Mouse (Mus musculus): Measurements from ENCODE around the gene Pdcd11. TPM values are rescaled to one million over a fixed set of nuclear protein-coding genes. Genes with fewer than 3 reads are reported as not detected.
A peak's percentile ranks its signal among the peaks of the same experiment; 100 is the strongest.
"Not testable (repeated sequence)": the region's sequence is repeated elsewhere in the genome, so short reads cannot be mapped to it uniquely, and the experiment has no call there.

Pdcd11 gene
- polyA plus RNA-seq, 2 experiments = 11.1 to 20.8 TPM

DNA sequence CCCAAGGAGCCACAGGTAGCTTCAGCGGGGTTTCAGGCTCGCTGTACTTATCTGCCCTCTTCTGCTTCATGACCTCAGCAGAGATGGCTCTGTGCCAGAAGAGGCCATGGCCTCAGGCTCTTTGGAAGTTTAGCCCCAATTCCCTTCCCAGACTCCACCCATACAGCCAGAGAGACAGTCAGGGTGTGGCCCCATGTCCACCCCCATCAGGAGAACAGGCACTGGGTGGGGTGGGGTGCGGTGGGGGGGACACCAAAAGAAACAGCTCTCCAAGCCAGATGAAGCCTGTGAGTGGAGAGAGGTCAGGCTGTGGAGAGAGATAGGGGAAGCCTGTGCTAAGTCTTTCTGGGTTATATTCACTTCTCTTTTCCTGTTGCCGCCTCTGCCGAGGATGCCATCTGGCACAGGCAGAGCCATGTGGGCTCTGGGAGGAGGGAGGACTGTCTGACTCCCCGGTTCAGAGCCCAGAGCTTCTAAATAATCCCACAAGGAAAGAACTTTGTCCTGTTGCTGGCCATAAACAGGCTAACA is 46.5 kb downstream of the Pdcd11 start:
- peaks cover 21% of the 10 kb centered on the region for H3K4me1 ChIP-seq (ENCODE audit: control insufficient read depth, insufficient read depth, low read length)
- WGBS = 10% methylated on average over 6 of the region's 6 CpGs
- no peaks in the 10 kb centered on the region for H3K9me3 ChIP-seq (ENCODE audit: control insufficient read depth, low read length)
- peaks cover 21% of the 10 kb centered on the region for H3K36me3 ChIP-seq (ENCODE audit: control insufficient read depth, insufficient read depth, low read length)
- DNase-seq (ENCODE audit: low spot score) (no peak), ATAC-seq (ENCODE audit: low FRiP score, low read depth) (no peak)
- TF ChIP-seq POLR2A (IDR thresholded peaks at IDR 0.05; ENCODE audit: borderline replicate concordance, extremely low read depth, insufficient read depth, insufficient read length) = no peak
- H3K27ac ChIP-seq (replicated peaks; ENCODE audit: low read depth, low read length) = 0 out of 2 replicates have a peak overlapping the region, but pooled peaks have one; percentile 72
- peak overlapping the region; percentile 60 for H3K4me2 ChIP-seq (replicated peaks; ENCODE audit: low read depth, low read length, severe bottlenecking)
- H3K27me3 ChIP-seq (ENCODE audit: control insufficient read depth, insufficient read depth, low read length) = no peaks in the 10 kb centered on the region
- H3K4me3 ChIP-seq (replicated peaks; ENCODE audit: low read length) = peak overlapping the region; percentile 40
- peak overlapping the region; percentile 62 for H3K9ac ChIP-seq (ENCODE audit: low read depth, low read length, severe bottlenecking)

DNA sequence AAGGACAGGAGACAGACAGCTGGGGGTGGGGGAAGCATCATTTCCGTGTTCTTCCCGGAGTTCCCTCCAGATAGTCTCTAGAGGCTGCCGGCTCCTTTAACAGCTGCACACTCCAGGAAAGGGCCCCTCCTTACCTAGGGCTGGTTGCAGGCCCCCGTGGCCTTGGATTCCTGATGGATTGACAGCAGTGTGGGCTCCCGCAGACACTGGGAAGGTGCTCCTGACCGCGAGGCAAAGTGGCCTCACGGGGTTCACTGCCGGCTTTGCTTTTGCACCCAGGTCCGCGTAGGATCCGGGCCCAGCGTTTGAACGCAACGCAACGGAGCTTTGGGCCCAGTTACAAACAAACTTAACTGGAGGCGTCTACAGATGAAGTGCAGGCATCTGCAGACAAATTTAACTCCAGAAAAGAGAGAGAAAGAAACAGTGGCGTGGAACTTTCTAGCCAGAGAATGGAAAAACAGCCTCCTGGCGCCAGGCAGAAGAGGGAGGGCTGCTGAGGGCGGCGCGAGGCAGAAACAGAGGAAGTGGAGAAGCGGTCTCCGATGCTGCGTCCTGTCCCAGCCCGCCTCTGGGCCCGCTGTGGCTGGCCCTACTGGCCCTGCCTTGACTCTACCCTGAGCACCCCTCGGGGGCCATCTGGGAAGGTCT is 47.3 kb downstream of the Pdcd11 start, which contains the start of gene Calhm2:
Gene Calhm2, minus strand, starts transcription at position 524 of the 651 bp plus-strand sequence.
- Histone ChIP-seq H3K36me3 (ENCODE audit: control insufficient read depth, insufficient read depth, low read length) (peaks cover 13% of the 10 kb centered on the region), H3K9ac (ENCODE audit: low read depth, low read length, severe bottlenecking) (peak within 1 kb of the TSS; percentile 62), H3K4me2 (replicated peaks; ENCODE audit: low read depth, low read length, severe bottlenecking) (peak within 1 kb of the TSS; percentile 60), H3K4me1 (ENCODE audit: control insufficient read depth, insufficient read depth, low read length) (peaks cover 21% of the 10 kb centered on the region), H3K4me3 (replicated peaks; ENCODE audit: low read length) (peak within 1 kb of the TSS; percentile 40), H3K27ac (replicated peaks; ENCODE audit: low read depth, low read length) (peak within 1 kb of the TSS; percentile 72), H3K27me3 (ENCODE audit: control insufficient read depth, insufficient read depth, low read length) (no peaks in the 10 kb centered on the region), H3K9me3 (ENCODE audit: control insufficient read depth, low read length) (no peaks in the 10 kb centered on the region)
- WGBS = 3% methylated on average over 27 of the region's 28 CpGs
- TF ChIP-seq POLR2A (IDR thresholded peaks at IDR 0.05; ENCODE audit: borderline replicate concordance, extremely low read depth, insufficient read depth, insufficient read length) = no peak
- ATAC-seq (ENCODE audit: low FRiP score, low read depth) (peak; percentile 67), DNase-seq (ENCODE audit: low spot score) (peak; percentile 59)

DNA sequence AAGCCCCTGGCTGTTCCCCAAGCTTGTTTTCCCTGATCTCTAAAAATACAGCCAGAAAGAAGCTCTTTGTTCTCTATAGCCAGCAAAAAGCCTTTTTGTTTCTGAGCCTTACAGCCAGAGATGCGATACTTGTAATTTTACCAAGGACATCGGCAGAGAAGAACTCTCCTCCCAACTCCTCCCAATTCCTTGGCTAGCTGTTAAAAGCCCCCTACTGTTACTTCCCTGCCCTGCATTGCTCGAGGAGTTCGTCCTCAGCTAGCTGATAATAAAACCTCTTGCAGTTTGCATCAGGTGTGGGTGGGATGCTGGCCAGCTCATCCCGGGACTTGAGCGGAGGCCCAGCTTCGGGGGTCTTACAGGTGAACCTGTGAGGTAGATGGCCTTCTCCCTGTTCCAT is 49.0 kb downstream of the Pdcd11 start:
- not testable (repeated sequence) for H3K9me3 ChIP-seq (ENCODE audit: control insufficient read depth, low read length); H3K9ac ChIP-seq (ENCODE audit: low read depth, low read length, severe bottlenecking); ATAC-seq (ENCODE audit: low FRiP score, low read depth); H3K27ac ChIP-seq (replicated peaks; ENCODE audit: low read depth, low read length); H3K27me3 ChIP-seq (ENCODE audit: control insufficient read depth, insufficient read depth, low read length); H3K4me2 ChIP-seq (replicated peaks; ENCODE audit: low read depth, low read length, severe bottlenecking); H3K36me3 ChIP-seq (ENCODE audit: control insufficient read depth, insufficient read depth, low read length); DNase-seq (ENCODE audit: low spot score); H3K4me3 ChIP-seq (replicated peaks; ENCODE audit: low read length)
- H3K4me1 ChIP-seq (ENCODE audit: control insufficient read depth, insufficient read depth, low read length) = peaks cover 21% of the 10 kb centered on the region
- WGBS = 20% methylated on average over 7 of the region's 7 CpGs

DNA sequence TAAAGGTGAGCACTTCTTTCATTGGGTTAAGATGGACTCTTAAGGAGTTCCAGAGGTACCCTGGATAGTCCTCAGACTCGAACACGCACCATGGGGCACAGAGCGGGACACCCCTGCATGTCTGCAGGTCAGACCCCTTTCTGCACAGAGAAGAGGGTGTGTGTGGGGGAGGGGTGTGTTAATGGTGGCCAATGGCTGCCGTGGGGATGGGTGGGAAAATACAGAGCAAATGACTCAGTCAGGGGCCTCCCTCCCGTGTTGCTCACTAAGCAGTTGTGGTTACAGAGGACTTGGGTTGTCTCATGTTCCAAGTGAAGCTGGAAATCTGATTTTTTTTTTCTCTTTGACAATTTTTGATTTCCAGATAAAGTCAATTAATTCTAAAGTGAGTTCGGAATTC is 51.9 kb downstream of the Pdcd11 start:
- DNase-seq (ENCODE audit: low spot score) (no peak), ATAC-seq (ENCODE audit: low FRiP score, low read depth) (no peak)
- no peak overlapping the region for H3K4me3 ChIP-seq (replicated peaks; ENCODE audit: low read length)
- no peaks in the 10 kb centered on the region for H3K27me3 ChIP-seq (ENCODE audit: control insufficient read depth, insufficient read depth, low read length)
- H3K36me3 ChIP-seq (ENCODE audit: control insufficient read depth, insufficient read depth, low read length) = no peaks in the 10 kb centered on the region
- H3K4me1 ChIP-seq (ENCODE audit: control insufficient read depth, insufficient read depth, low read length) = peaks cover 9% of the 10 kb centered on the region
- no peak for TF ChIP-seq POLR2A (IDR thresholded peaks at IDR 0.05; ENCODE audit: borderline replicate concordance, extremely low read depth, insufficient read depth, insufficient read length)
- no peaks in the 10 kb centered on the region for H3K9me3 ChIP-seq (ENCODE audit: control insufficient read depth, low read length)
- no peak overlapping the region for H3K27ac ChIP-seq (replicated peaks; ENCODE audit: low read depth, low read length)
- no peak overlapping the region for H3K9ac ChIP-seq (ENCODE audit: low read depth, low read length, severe bottlenecking)
- H3K4me2 ChIP-seq (replicated peaks; ENCODE audit: low read depth, low read length, severe bottlenecking) = no peak overlapping the region
- WGBS = 74% methylated on average over 6 of the region's 6 CpGs

DNA sequence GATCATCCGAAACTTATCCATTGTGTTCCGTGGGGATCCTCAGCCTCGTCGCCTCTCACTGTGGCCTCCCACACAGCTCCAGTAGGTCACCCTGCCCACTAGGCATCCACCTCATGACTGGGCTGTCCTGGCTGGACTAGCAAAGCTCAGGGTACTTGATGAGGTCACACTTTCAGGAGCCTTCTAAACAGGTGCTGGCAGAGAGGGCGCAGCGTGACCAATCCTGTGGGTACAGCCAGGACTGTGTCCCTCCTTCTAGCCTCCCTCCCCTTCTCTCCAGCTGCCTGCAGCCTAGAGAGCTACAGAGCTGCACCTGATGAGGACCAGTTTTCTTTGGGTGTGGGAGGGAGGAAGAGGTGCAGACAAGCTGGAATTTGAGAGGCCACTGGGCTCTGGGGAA is 53.6 kb downstream of the Pdcd11 start, which contains the start of gene Calhm1:
Gene Calhm1, minus strand, starts transcription at position 101 of the 400 bp plus-strand sequence.
- H3K36me3 ChIP-seq (ENCODE audit: control insufficient read depth, insufficient read depth, low read length) = no peaks in the 10 kb centered on the region
- 96% methylated on average over 6 of the region's 6 CpGs for WGBS
- ATAC-seq (ENCODE audit: low FRiP score, low read depth) (no peak), DNase-seq (ENCODE audit: low spot score) (no peak)
- no peak within 1 kb of the TSS for H3K4me2 ChIP-seq (replicated peaks; ENCODE audit: low read depth, low read length, severe bottlenecking)
- no peak for TF ChIP-seq POLR2A (IDR thresholded peaks at IDR 0.05; ENCODE audit: borderline replicate concordance, extremely low read depth, insufficient read depth, insufficient read length)
- no peak within 1 kb of the TSS for H3K4me3 ChIP-seq (replicated peaks; ENCODE audit: low read length)
- no peak within 1 kb of the TSS for H3K9ac ChIP-seq (ENCODE audit: low read depth, low read length, severe bottlenecking)
- no peaks in the 10 kb centered on the region for H3K4me1 ChIP-seq (ENCODE audit: control insufficient read depth, insufficient read depth, low read length)
- no peaks in the 10 kb centered on the region for H3K27me3 ChIP-seq (ENCODE audit: control insufficient read depth, insufficient read depth, low read length)
- no peaks in the 10 kb centered on the region for H3K9me3 ChIP-seq (ENCODE audit: control insufficient read depth, low read length)
- no peak within 1 kb of the TSS for H3K27ac ChIP-seq (replicated peaks; ENCODE audit: low read depth, low read length)
